Comparison of ENCODE assay signal across 8 mouse cellular contexts in genomic region chr17:73882194-73882593, GRCm38 (mm10).
A peak's percentile ranks its signal among the peaks of the same experiment; 100 is the strongest.
DNase-seq lines count a peak whose midpoint lies in the region; ATAC-seq and TF ChIP-seq lines count a peak whose summit lies in the region.

No protein-coding gene starts in this region.

- peak; percentile 94 for ATAC-seq in midbrain, embryonic 15.5 days (replicated peaks)

- intact Hi-C loops in left cerebral cortex, postnatal 4 days (cut with DNase I) = loop anchor here (2.0 to 10.0 kb wide), 3 partner anchors 135 to 1017 kb away; no protein-coding TSS in a partner anchor

- 10% methylated on average over 9 of the region's 9 CpGs for WGBS in midbrain, embryonic 15.5 days
- WGBS in spleen, adult 2 months = 12% methylated on average over 9 of the region's 9 CpGs

- H3K9ac ChIP-seq in midbrain, embryonic 15.5 days = no peak overlapping the region

- no peak overlapping the region for H3K27ac ChIP-seq in midbrain, embryonic 15.5 days
- no peak overlapping the region for H3K27ac ChIP-seq in spleen, adult 2 months (ENCODE audit: insufficient read depth, low read length)

- no peak overlapping the region for H3K4me3 ChIP-seq in midbrain, embryonic 15.5 days
- no peak overlapping the region for H3K4me3 ChIP-seq in spleen, adult 2 months (ENCODE audit: extremely low read depth, insufficient read depth, insufficient read length)

- no peaks in the 10 kb centered on the region for H3K9me3 ChIP-seq in midbrain, embryonic 15.5 days

- H3K4me1 ChIP-seq in midbrain, embryonic 15.5 days = no peaks in the 10 kb centered on the region
- no peaks in the 10 kb centered on the region for H3K4me1 ChIP-seq in spleen, adult 2 months (ENCODE audit: control insufficient read depth, insufficient read depth, insufficient read length)

- no peaks in the 10 kb centered on the region for H3K27me3 ChIP-seq in midbrain, embryonic 15.5 days (replicated peaks)
- no peaks in the 10 kb centered on the region for H3K27me3 ChIP-seq in spleen, adult 2 months (ENCODE audit: control insufficient read depth, insufficient read depth, low read length)

- peak; percentile 44 for DNase-seq in 3134 (ENCODE audit: extremely low read depth, insufficient read length, low spot score)
- peak; percentile 81 for DNase-seq in adrenal gland, postnatal 10 days
- DNase-seq in embryo, embryonic 9.5 days (ENCODE audit: extremely low spot score) = peak; percentile 78
- DNase-seq in heart, adult 11 months = peak; percentile 97
- peak; percentile 52 for DNase-seq in kidney, adult 11 months
- peak; percentile 83 for DNase-seq in left cerebral cortex, postnatal 4 days
- peak in 1 of 2 experiments; percentile 61 for DNase-seq in spleen, adult 2 months (ENCODE audit: low read depth in 1 of 2, low spot score in 2 of 2)

- peak; percentile 92; the same call in 1 of the 2 replicates for TF ChIP-seq CTCF in spleen, adult 2 months (IDR thresholded peaks at IDR 0.05; ENCODE audit: extremely low read depth, insufficient read depth, insufficient read length, insufficient replicate concordance)

- peak overlapping the region; percentile 7; the same call in 1 of the 2 replicates for H3K4me2 ChIP-seq in midbrain, embryonic 15.5 days

- no peaks in the 10 kb centered on the region for H3K36me3 ChIP-seq in midbrain, embryonic 15.5 days (replicated peaks)
- no peaks in the 10 kb centered on the region for H3K36me3 ChIP-seq in spleen, adult 2 months (ENCODE audit: control insufficient read depth, insufficient read depth, low read length)

- no peak for TF ChIP-seq POLR2A in spleen, adult 2 months (IDR thresholded peaks at IDR 0.05; ENCODE audit: low read depth, low read length)
